In the genomic region with DNA sequence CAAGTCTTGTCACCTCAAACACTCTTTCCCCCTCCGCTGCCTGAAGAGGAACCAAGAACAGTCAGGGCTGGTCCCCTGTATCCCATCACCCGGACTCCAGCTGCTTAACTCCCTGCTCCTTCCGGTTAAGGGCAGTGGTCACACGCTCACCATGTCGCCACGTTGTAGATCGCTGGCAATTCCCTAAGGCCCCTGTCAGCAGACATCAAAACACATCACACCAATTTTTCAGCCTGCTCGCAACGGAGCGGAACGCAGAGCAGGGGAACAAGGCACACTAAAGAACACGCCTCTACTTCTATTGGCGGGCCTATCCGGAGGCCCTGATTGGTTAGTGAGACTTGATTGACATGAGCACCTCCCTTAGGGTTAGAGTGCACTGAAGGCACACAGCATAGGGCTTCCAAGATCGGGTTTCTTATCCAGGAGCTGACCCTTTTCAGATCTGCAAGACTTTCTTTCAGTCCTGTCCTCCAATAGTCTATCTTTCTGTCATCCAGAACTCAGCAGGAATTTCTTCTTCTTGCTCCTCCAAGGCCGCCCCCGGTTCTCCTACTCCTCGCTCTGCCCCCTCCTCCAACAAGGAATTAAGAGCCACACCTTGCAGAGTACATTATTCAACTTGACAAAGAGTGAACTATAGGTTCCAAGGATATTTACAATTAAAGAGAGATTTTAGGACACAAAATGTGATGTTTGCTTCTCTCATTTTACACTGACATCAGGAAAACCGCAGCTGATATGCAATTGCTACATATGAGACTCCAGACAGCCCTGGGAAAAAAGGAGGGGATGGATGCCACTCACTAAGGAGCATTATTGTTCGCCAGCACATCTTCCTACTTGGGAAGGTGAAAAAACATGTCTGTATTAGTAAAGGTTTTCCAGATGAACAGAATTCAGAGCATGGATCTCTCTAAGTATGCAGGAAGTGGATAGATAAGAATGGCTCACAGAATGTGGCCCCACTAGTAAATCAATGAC, we compare ENCODE assay signal across 8 mouse cellular contexts. TPM values are rescaled to one million over a fixed set of nuclear protein-coding genes. Genes with fewer than 3 reads are reported as not detected.
DNase-seq lines count a peak whose midpoint lies in the region; ATAC-seq and TF ChIP-seq lines count a peak whose summit lies in the region.
"Not testable (repeated sequence)": the region's sequence is repeated elsewhere in the genome, so short reads cannot be mapped to it uniquely, and the experiment has no call there.

Gene Platr25, minus strand, starts transcription at position 278 of the 984 bp plus-strand sequence.

- peak within 1 kb of the TSS; percentile 66 for H3K4me2 ChIP-seq in heart, embryonic 12.5 days
- H3K4me2 ChIP-seq in kidney, embryonic 15.5 days: peak within 1 kb of the TSS; percentile 63
- H3K4me2 ChIP-seq in limb, embryonic 14.5 days (replicated peaks; ENCODE audit: low read depth, low read length, severe bottlenecking): peak within 1 kb of the TSS; percentile 43
- peak within 1 kb of the TSS; percentile 59 for H3K4me2 ChIP-seq in midbrain, embryonic 15.5 days

- TF ChIP-seq POLR2A in brain, embryonic 14.5 days (IDR thresholded peaks at IDR 0.05; ENCODE audit: borderline replicate concordance, extremely low read depth, insufficient read depth, insufficient read length, poor library complexity, severe bottlenecking); limb, embryonic 14.5 days (IDR thresholded peaks at IDR 0.05; ENCODE audit: borderline replicate concordance, extremely low read depth, insufficient read depth, insufficient read length); spleen, adult 2 months (IDR thresholded peaks at IDR 0.05; ENCODE audit: low read depth, low read length): not testable (repeated sequence)

- H3K4me3 ChIP-seq in erythroblast, embryonic 14.5 days (replicated peaks): peak within 1 kb of the TSS; percentile 63
- peak within 1 kb of the TSS; percentile 60 for H3K4me3 ChIP-seq in heart, embryonic 12.5 days
- H3K4me3 ChIP-seq in kidney, embryonic 15.5 days (replicated peaks): peak within 1 kb of the TSS; percentile 57
- peak within 1 kb of the TSS; percentile 47 for H3K4me3 ChIP-seq in limb, embryonic 14.5 days (replicated peaks; ENCODE audit: low read length)
- H3K4me3 ChIP-seq in midbrain, embryonic 15.5 days: peak within 1 kb of the TSS; percentile 51
- peak within 1 kb of the TSS; percentile 64; the same call in 1 of the 2 replicates for H3K4me3 ChIP-seq in spleen, adult 2 months (ENCODE audit: extremely low read depth, insufficient read depth, insufficient read length)

- H3K36me3 ChIP-seq in erythroblast, embryonic 14.5 days (ENCODE audit: control insufficient read depth); heart, embryonic 12.5 days; kidney, embryonic 15.5 days; limb, embryonic 14.5 days (ENCODE audit: control insufficient read depth, insufficient read depth, low read length); midbrain, embryonic 15.5 days (replicated peaks); spleen, adult 2 months (ENCODE audit: control insufficient read depth, insufficient read depth, low read length): not testable (repeated sequence)

- peak within 1 kb of the TSS; percentile 57; the same call in 1 of the 2 replicates for H3K27ac ChIP-seq in heart, embryonic 12.5 days (ENCODE audit: poor library complexity, severe bottlenecking)
- peak within 1 kb of the TSS; percentile 58; the same call in 1 of the 2 replicates for H3K27ac ChIP-seq in kidney, embryonic 15.5 days
- H3K27ac ChIP-seq in limb, embryonic 14.5 days (replicated peaks; ENCODE audit: low read depth, low read length): not testable (repeated sequence)
- H3K27ac ChIP-seq in midbrain, embryonic 15.5 days: peak within 1 kb of the TSS; percentile 29; the same call in 1 of the 2 replicates
- H3K27ac ChIP-seq in spleen, adult 2 months (ENCODE audit: insufficient read depth, low read length): peak within 1 kb of the TSS; percentile 57; the same call in 1 of the 2 replicates

- peaks cover 17% of the 10 kb centered on the region for H3K4me1 ChIP-seq in erythroblast, embryonic 14.5 days (ENCODE audit: control insufficient read depth)
- H3K4me1 ChIP-seq in heart, embryonic 12.5 days (replicated peaks); kidney, embryonic 15.5 days; limb, embryonic 14.5 days (ENCODE audit: control insufficient read depth, insufficient read depth, low read length); midbrain, embryonic 15.5 days; spleen, adult 2 months (ENCODE audit: control insufficient read depth, insufficient read depth, insufficient read length): not testable (repeated sequence)

- TF ChIP-seq CTCF in brain, embryonic 14.5 days (IDR thresholded peaks at IDR 0.05; ENCODE audit: borderline replicate concordance, extremely low read depth, insufficient read depth, insufficient read length); spleen, adult 2 months (IDR thresholded peaks at IDR 0.05; ENCODE audit: extremely low read depth, insufficient read depth, insufficient read length, insufficient replicate concordance): not testable (repeated sequence)

- peak within 1 kb of the TSS; percentile 51; the same call in 1 of the 2 replicates for H3K9ac ChIP-seq in heart, embryonic 12.5 days
- peak within 1 kb of the TSS; percentile 50 for H3K9ac ChIP-seq in kidney, embryonic 15.5 days
- peak within 1 kb of the TSS; percentile 53 for H3K9ac ChIP-seq in limb, embryonic 14.5 days (ENCODE audit: low read depth, low read length, severe bottlenecking)
- H3K9ac ChIP-seq in midbrain, embryonic 15.5 days: peak within 1 kb of the TSS; percentile 42; the same call in 1 of the 2 replicates

- not testable (repeated sequence) for H3K9me3 ChIP-seq in erythroblast, embryonic 14.5 days (ENCODE audit: control insufficient read depth, low read length); heart, embryonic 12.5 days (replicated peaks); kidney, embryonic 15.5 days (replicated peaks); limb, embryonic 14.5 days (ENCODE audit: control insufficient read depth, low read length); midbrain, embryonic 15.5 days

- peak; percentile 79 for DNase-seq in CD4-positive helper T cell, adult 2 months (ENCODE audit: low read depth, low spot score)
- peak; percentile 84 for DNase-seq in brain, embryonic 14.5 days (ENCODE audit: low read depth)
- peak; percentile 79 for DNase-seq in limb, embryonic 14.5 days (ENCODE audit: low spot score)
- DNase-seq in spleen, adult 2 months (ENCODE audit: low read depth in 1 of 2, low spot score in 2 of 2): peak; percentile 60 to 61

- not testable (repeated sequence) for H3K27me3 ChIP-seq in erythroblast, embryonic 14.5 days (ENCODE audit: control insufficient read depth); heart, embryonic 12.5 days (replicated peaks); kidney, embryonic 15.5 days; limb, embryonic 14.5 days (ENCODE audit: control insufficient read depth, insufficient read depth, low read length); midbrain, embryonic 15.5 days (replicated peaks); spleen, adult 2 months (ENCODE audit: control insufficient read depth, insufficient read depth, low read length)

- 10% methylated on average over 20 of the region's 20 CpGs for WGBS in heart, embryonic 12.5 days
- WGBS in kidney, embryonic 15.5 days: 9% methylated on average over 20 of the region's 20 CpGs
- WGBS in limb, embryonic 14.5 days: 11% methylated on average over 20 of the region's 20 CpGs
- 10% methylated on average over 20 of the region's 20 CpGs for WGBS in midbrain, embryonic 15.5 days
- 14% methylated on average over 20 of the region's 20 CpGs for WGBS in spleen, adult 2 months

- peak; percentile 87 for ATAC-seq in heart, embryonic 12.5 days (ENCODE audit: insufficient number of reproducible peaks, low FRiP score)
- ATAC-seq in kidney, embryonic 15.5 days (replicated peaks; ENCODE audit: low FRiP score): peak; percentile 96
- ATAC-seq in limb, embryonic 14.5 days (ENCODE audit: low FRiP score, low read depth): peak; percentile 83
- ATAC-seq in midbrain, embryonic 15.5 days (replicated peaks): peak; percentile 97

RNA-seq across cellular contexts. Expression of gene Platr25, which starts in this region (rescaled TPM):
- 16.8 and 17.6 TPM in 2 replicates for polyA plus RNA-seq in brain, embryonic 14.5 days (2012; rRNA removed)
- 0.06 and 0.07 TPM in 2 replicates for polyA plus RNA-seq in erythroblast, embryonic 14.5 days (2012)
- polyA plus RNA-seq in heart, embryonic 12.5 days (2016; fragmentation: Nextera tagmentation; extraction: Ambion mirVana): 17.5 and 18.6 TPM in 2 replicates
- 28.4 and 28.9 TPM in 2 replicates for polyA plus RNA-seq in kidney, embryonic 15.5 days (2015; fragmentation: Nextera tagmentation; extraction: Ambion mirVana)
- 17.3 and 24.2 TPM in 2 replicates for polyA plus RNA-seq in limb, embryonic 14.5 days (2012; rRNA removed)
- polyA plus RNA-seq in limb, embryonic 14.5 days (2014; fragmentation: Nextera tagmentation; extraction: Ambion mirVana): 29.4 and 30.4 TPM in 2 replicates
- 35.2 and 36.6 TPM in 2 replicates for polyA plus RNA-seq in midbrain, embryonic 15.5 days (2015; fragmentation: Nextera tagmentation; extraction: Ambion mirVana)
- polyA plus RNA-seq in spleen, adult 2 months (2012; rRNA removed): 0.86 and 0.95 TPM in 2 replicates

Comparison
In these comparisons a context has a peak if more than half of its experiments do, and no peak if none do; other contexts are left out.
1. Peak in DNase-seq, H3K4me3 ChIP-seq and H3K27ac ChIP-seq in spleen, adult 2 months; RNA of the gene not detected or under 1 TPM.